Mouse (Mus musculus) adipocyte (in vitro differentiated cells): ENCODE data around the gene Pik3r4.
"Not testable (repeated sequence)": the region's sequence is repeated elsewhere in the genome, so short reads cannot be mapped to it uniquely, and the experiment has no call there.

Experiments used
- DNase-seq: peaks from one replicate; pipeline ENCODE4 v3.0.0-alpha.2; 2016; ENCODE audit warnings: low spot score

The Pik3r4 gene

GRCm38 (mm10) chr9:105642460-105643371 lies at the start of gene Pik3r4:
Gene Pik3r4, plus strand, starts transcription at chr9:105642978.
- peak; percentile 98 for DNase-seq

DNA sequence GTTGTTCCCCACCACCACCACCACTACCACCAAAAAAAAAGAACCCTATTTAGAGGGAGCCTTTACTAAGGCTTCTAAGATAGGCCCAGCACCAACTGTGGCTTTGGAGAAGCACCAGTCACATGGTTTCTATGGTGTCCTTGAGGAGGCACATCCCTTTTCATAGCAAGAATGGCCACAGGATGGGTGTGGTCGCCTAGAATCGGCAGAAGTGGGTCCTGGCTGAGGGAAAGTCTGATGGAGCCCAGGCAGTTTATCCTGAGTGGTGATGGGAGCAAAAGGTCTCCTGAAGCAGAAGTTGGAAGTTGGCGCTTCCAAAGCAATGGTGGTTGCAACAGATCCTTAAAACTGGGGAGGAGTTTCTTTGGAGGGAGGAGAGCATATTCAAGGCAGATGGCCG lies 43.9 kb upstream of the Pik3r4 start:
- DNase-seq: no peak

DNA sequence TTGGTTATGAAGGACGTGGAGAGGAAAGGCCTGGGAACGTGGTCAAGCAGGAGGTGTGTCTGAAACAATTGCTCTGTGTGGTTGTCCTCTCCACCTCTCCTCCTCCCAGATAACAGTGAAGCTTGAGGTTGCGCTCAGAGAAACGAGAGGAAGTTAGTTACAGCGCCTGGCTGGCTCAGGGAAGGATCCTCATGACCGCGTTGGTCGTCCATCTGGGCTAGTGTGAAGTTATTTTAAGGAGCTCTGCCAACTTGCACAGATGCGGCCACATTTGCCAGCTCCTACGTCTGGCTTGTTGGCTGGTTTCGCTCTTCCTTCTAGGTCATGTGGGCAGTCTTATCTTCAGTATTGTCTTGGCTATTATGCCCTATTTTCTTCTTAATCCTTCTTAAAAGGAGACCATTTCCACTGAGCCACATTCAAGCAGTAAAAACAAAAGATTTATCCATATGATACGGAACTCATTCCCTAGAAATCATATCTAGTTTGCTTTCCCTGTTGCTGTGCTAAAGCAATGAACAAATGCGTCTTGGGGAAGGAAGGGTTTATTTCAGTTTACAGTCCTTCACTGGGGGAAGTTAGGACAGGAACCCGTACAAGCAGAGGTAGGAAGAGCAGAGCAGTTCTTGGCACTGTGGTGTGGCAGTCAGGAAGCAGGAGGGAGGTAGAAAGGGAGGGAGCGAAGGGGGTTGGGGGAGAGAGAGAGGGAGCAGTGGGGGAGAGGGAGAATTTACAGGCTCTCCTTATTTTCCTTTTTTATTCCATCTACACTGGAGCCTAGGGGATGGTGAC lies 30.6 kb upstream of the Pik3r4 start:
- peak; percentile 7 for DNase-seq

GRCm38 (mm10) chr9:105612919-105613318 lies 29.9 kb upstream of the Pik3r4 start:
- peak; percentile 3 for DNase-seq

- DNase-seq: no peak
These were observed 26.8 kb upstream of the Pik3r4 start for GRCm38 (mm10) chr9:105615952-105616351.

DNA sequence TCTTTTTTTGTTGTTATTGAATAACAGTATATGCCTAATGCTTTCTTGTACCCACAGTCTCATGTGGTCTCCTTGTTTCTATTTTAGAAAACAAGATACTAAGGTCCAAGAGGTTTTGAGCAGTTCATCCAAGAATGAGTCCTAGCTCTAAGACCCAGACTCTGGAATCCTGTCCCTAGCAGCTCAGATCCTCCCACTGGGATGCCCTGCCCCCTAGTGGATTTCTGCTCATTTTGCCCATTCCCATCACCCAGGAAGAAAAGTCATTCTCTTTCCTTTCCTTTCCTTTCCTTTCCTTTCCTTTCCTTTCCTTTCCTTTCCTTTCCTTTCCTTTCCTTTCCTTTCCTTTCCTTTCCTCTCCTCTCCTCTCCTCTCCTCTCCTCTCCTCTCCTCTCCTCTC lies 25.5 kb upstream of the Pik3r4 start:
- peak; percentile 74 for DNase-seq

GRCm38 (mm10) chr9:105633961-105634360 lies 8.8 kb upstream of the Pik3r4 start:
- DNase-seq: peak; percentile 71

- DNase-seq: not testable (repeated sequence)
These were observed 1.4 kb upstream of the Pik3r4 start for GRCm38 (mm10) chr9:105641377-105641776.

- DNase-seq: no peak
These were observed 13.4 kb downstream of the Pik3r4 start for GRCm38 (mm10) chr9:105656189-105656588.

GRCm38 (mm10) chr9:105658216-105658615 lies 15.4 kb downstream of the Pik3r4 start:
- no peak for DNase-seq

DNA sequence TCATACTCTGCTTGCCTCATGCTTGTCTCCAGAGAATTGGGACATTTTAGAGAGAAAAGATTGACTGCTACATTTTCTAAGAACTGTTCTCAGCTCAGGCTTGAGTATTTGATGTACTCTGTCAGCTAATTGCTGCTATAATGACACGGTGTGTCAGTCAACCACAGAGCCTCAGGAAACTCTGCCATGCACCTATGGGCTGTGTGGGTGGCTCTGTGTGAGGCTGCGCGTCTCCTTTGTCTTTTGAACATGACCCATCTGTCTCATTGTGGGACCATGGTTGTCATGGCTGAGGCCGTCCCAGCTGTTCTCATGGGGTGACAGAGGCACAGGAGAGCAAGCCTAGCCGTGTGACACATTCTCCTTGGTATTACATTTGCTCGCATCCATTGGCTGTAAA lies 17.1 kb downstream of the Pik3r4 start:
- DNase-seq: no peak

DNA sequence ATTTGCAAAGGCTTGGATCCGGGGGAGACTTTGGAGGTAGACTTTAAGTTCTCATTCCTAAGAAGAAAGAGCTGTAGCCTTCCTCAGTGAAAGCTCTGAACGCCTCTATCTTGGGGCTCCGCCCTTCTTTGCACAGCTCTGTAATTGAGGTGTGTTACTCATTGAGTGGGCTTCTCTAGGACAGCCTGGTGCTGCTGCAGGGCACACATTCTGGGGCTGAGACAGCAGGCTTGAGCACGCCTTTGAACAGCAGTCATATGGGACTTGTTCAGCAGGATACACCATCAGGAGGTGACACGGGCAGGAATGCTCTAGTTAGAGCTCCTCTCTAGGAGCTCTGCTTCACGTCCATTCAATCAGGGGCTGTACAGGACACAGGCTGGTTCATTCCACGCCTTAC lies 22.5 kb downstream of the Pik3r4 start:
- no peak for DNase-seq

GRCm38 (mm10) chr9:105670916-105671315 lies 28.1 kb downstream of the Pik3r4 start:
- no peak for DNase-seq

DNA sequence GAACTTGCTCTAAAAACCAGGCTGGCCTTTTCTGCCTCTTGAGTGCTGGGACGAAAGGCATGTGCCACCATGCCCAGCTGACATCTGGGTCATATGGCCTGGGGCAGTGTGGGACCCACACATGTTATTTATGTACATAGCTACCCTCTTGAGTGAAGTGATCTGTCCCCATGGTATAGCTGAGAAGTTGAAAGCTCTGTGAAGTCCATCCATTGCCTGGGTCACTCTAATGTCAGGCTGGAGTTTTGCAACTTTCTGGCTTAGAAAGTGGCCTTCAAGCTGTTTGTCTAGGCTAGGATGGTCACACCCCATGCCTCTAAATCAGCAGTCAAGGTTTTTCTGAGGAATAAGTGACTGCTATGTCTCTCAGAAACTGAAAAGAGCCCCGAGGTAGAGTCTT lies 29.3 kb downstream of the Pik3r4 start:
- no peak for DNase-seq

- DNase-seq: no peak
These were observed 33.2 kb downstream of the Pik3r4 start for GRCm38 (mm10) chr9:105675941-105676340.

DNA sequence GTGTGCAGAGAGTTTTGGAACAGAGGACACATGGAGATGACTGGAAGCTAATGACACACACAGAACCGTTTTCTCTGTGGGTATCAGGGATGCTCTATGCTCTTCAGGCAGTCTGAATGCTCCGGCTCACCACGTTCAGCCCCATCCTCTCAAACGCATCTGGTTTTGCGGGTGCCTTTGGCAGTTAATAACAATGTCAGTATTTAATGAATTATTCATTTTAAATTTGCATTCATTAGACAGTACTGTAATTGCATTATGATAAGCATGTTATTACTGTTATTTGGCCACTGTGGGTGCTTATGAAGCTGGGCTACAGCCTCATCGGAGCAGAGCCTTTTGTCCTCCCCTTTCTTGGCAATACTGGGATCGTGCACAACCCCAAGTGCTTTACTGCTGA lies 38.6 kb downstream of the Pik3r4 start:
- no peak for DNase-seq

DNA sequence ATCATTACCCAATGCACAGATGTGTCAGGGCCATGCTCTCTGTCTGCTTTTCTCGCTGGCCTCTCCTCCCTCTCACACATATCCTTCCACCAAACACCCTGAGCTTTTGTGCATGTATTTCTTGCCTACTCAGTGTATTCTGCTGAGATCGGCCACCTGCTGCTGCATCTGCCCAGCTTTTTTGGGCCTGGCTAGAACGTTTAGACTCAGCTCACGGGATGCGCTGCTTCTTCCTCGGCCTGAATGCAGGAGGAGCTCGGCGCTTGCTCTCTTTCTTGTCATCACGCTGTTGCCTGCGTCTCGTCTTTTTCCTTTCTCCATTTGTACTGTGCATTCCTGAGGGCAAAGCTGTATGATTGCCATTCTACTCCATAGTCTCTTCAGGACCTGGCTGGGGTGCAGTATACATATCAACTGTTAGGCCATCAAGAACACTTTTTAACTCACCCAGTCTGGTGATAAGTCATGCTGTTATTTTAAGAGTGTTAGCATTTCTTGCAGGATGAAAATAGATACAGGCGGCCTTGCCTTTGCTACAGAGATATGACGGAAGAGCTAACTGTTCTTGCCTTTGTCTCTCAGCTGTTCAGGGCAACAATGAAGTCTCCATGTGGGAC lies 41.9 kb downstream of the Pik3r4 start:
- DNase-seq: no peak

- DNase-seq: no peak
These were observed 46.7 kb downstream of the Pik3r4 start for GRCm38 (mm10) chr9:105689485-105689884.

- DNase-seq: no peak
These were observed 49.7 kb downstream of the Pik3r4 start for GRCm38 (mm10) chr9:105692472-105692871.

DNA sequence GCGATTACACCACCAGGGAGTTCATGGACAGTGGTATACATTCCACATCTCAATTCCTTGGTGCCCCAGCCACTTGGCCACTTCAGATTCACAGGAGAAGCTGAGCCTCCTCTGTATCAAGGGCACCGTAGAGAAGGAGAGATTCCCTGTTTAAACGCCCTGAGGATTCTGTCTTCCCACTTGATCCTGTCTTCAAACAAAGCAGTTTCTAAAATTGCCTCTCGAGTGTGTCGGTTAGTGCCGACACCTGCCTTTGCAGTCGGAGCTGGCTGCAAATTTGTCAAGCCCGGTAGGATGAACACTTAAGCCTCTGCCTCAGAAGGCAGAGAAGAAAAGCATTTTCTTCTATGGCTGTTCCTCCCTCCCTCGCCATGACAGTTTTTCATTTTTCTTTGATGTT lies 50.3 kb downstream of the Pik3r4 start:
- no peak for DNase-seq

GRCm38 (mm10) chr9:105693854-105694253 lies 51.1 kb downstream of the Pik3r4 start:
- DNase-seq: peak; percentile 78

DNA sequence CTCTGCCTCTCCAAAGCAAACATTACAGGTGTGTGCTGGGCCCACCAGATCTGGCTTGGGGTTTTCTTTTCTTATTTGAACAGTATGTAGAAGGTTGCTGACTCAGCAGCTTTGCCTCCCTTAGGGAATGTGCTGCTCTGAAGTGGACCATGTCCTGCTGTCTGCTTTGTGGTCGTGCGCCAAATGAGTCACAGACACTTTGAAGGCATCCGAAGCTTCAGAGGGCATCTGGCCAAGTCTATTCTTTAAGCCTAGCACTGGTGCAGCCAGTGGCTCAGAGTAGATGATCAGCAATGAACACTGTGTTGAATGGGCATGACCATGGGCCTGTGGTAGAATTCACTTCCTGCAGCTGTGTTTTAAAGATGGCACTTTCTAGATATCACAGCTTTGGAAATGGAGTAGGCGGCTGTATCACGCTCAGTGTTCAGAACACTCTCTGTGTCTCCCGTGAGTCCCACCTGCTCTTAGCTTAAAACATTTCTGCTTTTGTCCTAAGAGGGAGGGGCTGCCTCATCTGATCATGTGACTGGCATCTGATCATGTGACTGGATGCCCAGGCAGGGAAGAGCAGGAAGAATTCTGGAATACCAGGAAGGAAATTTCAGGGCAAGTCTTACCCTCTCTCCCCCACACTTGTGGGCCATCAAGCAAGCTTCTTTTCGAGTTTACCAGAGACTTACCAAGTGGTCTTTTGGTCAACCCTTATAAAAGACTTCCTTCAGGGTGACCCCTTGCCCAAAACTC lies 54.2 kb downstream of the Pik3r4 start:
- DNase-seq: peak; percentile 22
